Mouse (Mus musculus) liver, adult (tissue): ENCODE measurements around the gene Hist1h2af.

Source experiments
- GATA4 ChIP-seq: IDR thresholded peaks from 2 replicates; pipeline ENCODE4 v1.6.1; 2014; ENCODE audit warnings: mild to moderate bottlenecking, low read length; ENCODE audit not compliant: insufficient replicate concordance

Hist1h2af gene

GRCm38 (mm10) chr13:23503797-23504196 lies 29.9 kb upstream of the Hist1h2af start:
- peak; percentile 38; the same call in 1 of the 2 replicates for TF ChIP-seq GATA4

- no peak for TF ChIP-seq GATA4
Observed at GRCm38 (mm10) chr13:23505662-23506345, 27.9 kb upstream of the Hist1h2af start.

GRCm38 (mm10) chr13:23506351-23506750 lies 27.4 kb upstream of the Hist1h2af start:
- TF ChIP-seq GATA4 = no peak

GRCm38 (mm10) chr13:23506819-23507515 lies 26.7 kb upstream of the Hist1h2af start:
- TF ChIP-seq GATA4 = no peak

GRCm38 (mm10) chr13:23510127-23510526 lies 23.6 kb upstream of the Hist1h2af start:
- no peak for TF ChIP-seq GATA4

GRCm38 (mm10) chr13:23513517-23513916 lies 20.2 kb upstream of the Hist1h2af start:
- TF ChIP-seq GATA4 = no peak

GRCm38 (mm10) chr13:23515281-23515680 lies 18.4 kb upstream of the Hist1h2af start:
- no peak for TF ChIP-seq GATA4

- no peak for TF ChIP-seq GATA4
Observed at GRCm38 (mm10) chr13:23515826-23516620, 17.7 kb upstream of the Hist1h2af start.

GRCm38 (mm10) chr13:23516822-23517602 lies 16.7 kb upstream of the Hist1h2af start:
- no peak for TF ChIP-seq GATA4

- no peak for TF ChIP-seq GATA4
Observed at GRCm38 (mm10) chr13:23517603-23518294, 16.0 kb upstream of the Hist1h2af start.

GRCm38 (mm10) chr13:23518295-23518603 lies 15.5 kb upstream of the Hist1h2af start:
- TF ChIP-seq GATA4 = no peak

- no peak for TF ChIP-seq GATA4
Observed at GRCm38 (mm10) chr13:23518885-23519284, 14.8 kb upstream of the Hist1h2af start.

- TF ChIP-seq GATA4 = no peak
Observed at GRCm38 (mm10) chr13:23519416-23519815, 14.3 kb upstream of the Hist1h2af start.

- no peak for TF ChIP-seq GATA4
Observed at GRCm38 (mm10) chr13:23521703-23522102, 12.0 kb upstream of the Hist1h2af start.

- TF ChIP-seq GATA4 = no peak
Observed at GRCm38 (mm10) chr13:23523976-23524375, 9.7 kb upstream of the Hist1h2af start.
